Mouse (Mus musculus) intestine, embryonic 14.5 days (tissue): ENCODE results near the gene Tesc. TPM values are rescaled to one million over a fixed set of nuclear protein-coding genes. Genes with fewer than 3 reads are reported as not detected.
A peak's percentile ranks its signal among the peaks of the same experiment; 100 is the strongest.

ENCODE experiments used
- ATAC-seq: fragments of 200-750 bp; cut with Nextera tagmentation; replicated peaks from 2 replicates; pipeline ENCODE4 v1.8.0; 2017; ENCODE audit warnings: low read depth, moderate number of reproducible peaks, moderate TSS enrichment, moderate library complexity; ENCODE audit not compliant: low FRiP score, low TSS enrichment
- DNase-seq: peaks from one replicate; pipeline ENCODE4 v3.0.0-alpha.2; 2018; ENCODE audit warnings: low spot score
- H3K27ac ChIP-seq: fragments of 300-500 bp; sonication (generic); 2 replicates; pipeline ENCODE4 v1.5.1; 2014; ENCODE audit warnings: low read depth, mild to moderate bottlenecking, control low read depth
- H3K27me3 ChIP-seq: fragments of 300-500 bp; sonication (generic); replicated peaks from 2 replicates; pipeline ENCODE4 v1.6.1; 2014; ENCODE audit warnings: low read length, control low read depth; ENCODE audit not compliant: control insufficient read depth, insufficient read depth
- H3K36me3 ChIP-seq: fragments of 300-500 bp; sonication (generic); 2 replicates; pipeline ENCODE4 v1.6.1; 2014; ENCODE audit warnings: low read length, control low read depth; ENCODE audit not compliant: control insufficient read depth, insufficient read depth
- H3K4me1 ChIP-seq: fragments of 300-500 bp; sonication (generic); replicated peaks from 2 replicates; pipeline ENCODE4 v1.6.1; 2014; ENCODE audit warnings: low read length, control low read depth, mixed read lengths; ENCODE audit not compliant: control insufficient read depth, insufficient read depth
- H3K4me2 ChIP-seq: fragments of 300-500 bp; sonication (generic); 2 replicates; pipeline ENCODE4 v1.6.1; 2014; ENCODE audit warnings: low read length
- H3K4me3 ChIP-seq: fragments of 300-500 bp; sonication (generic); 2 replicates; pipeline ENCODE4 v1.5.1; 2014; ENCODE audit warnings: low read depth, low read length, control low read depth, mixed read lengths
- H3K9ac ChIP-seq: fragments of 300-500 bp; sonication (generic); 2 replicates; pipeline ENCODE4 v1.6.1; 2014; ENCODE audit warnings: mild to moderate bottlenecking, low read length
- H3K9me3 ChIP-seq: fragments of 300-500 bp; sonication (generic); 2 replicates; pipeline ENCODE4 v1.6.1; 2016; ENCODE audit warnings: low read length, control low read depth; ENCODE audit not compliant: control insufficient read depth
- WGBS: fragments of 180-500 bp; shearing (Covaris S2); extraction: QIAGEN DNeasy Blood & Tissue Kit; methylation state at CpG from one replicate; pipeline ENCODE4 v1.1.7; 2014; 5-methylcytosine and 5-hydroxymethylcytosine counted together
- polyA plus RNA-seq: library from polyadenylated mRNA; unstranded; fragments of >200 nt; fragmentation: Nextera tagmentation; extraction: Ambion mirVana; gene quantifications from 2 replicates; pipeline ENCODE4 v1.2.1, GENCODE M21; 2014

Tesc gene
- polyA plus RNA-seq, 1 experiment from 2014 or later = 3.8 TPM

DNA sequence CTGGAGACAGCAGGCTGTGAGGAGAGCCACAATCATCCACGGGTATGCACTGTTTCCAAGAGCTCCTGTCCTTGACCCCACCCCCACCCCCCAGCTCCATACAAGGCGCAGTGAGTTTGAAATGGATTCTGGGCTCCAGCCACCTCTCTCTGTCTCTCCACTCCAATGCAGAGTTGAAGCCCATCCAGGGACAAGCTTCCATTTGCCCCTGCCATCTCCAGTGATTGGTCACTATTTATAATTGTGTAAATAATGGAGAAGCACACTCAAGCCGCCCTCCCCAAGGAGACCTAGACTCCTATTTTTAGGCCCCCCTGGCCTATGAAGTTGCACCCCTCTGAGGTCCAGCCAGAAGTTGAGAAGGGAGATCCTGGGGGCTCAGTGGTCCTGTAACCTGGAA lies 4.5 kb upstream of the Tesc start:
- no peak overlapping the region for H3K27ac ChIP-seq
- no peak overlapping the region for H3K9ac ChIP-seq
- no peak for ATAC-seq
- peaks cover 25% of the 10 kb centered on the region for H3K27me3 ChIP-seq
- H3K4me2 ChIP-seq = no peak overlapping the region
- DNase-seq = no peak
- no peak overlapping the region for H3K4me3 ChIP-seq
- H3K36me3 ChIP-seq = no peaks in the 10 kb centered on the region
- H3K9me3 ChIP-seq = no peaks in the 10 kb centered on the region
- 60% methylated on average over 3 of the region's 3 CpGs for WGBS
- H3K4me1 ChIP-seq = peaks cover 15% of the 10 kb centered on the region

DNA sequence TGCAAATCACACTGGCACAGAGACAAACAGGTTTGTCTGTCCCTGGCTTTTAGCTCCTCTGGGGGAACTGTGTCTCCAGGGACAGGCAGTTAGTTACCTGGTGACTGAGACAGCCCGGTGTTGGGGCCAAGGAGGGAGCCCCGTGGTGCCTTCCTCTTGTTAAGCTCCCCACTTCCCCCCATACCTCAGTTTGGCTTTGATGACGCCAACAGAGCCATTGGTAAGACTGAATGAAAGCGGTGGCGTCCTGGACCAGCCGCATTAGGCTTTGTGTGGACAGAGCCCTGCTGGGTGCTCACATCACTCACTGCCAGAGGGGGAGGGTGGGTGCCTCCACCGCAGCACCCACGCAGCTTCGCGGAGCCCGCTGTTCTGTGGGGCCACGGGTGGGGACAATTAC lies 1.7 kb upstream of the Tesc start:
- no peak overlapping the region for H3K27ac ChIP-seq
- peaks cover 29% of the 10 kb centered on the region for H3K4me1 ChIP-seq
- ATAC-seq (no peak), DNase-seq (no peak)
- 12% methylated on average over 12 of the region's 12 CpGs for WGBS
- no peaks in the 10 kb centered on the region for H3K36me3 ChIP-seq
- no peak overlapping the region for H3K4me3 ChIP-seq
- no peaks in the 10 kb centered on the region for H3K9me3 ChIP-seq
- peaks cover 50% of the 10 kb centered on the region for H3K27me3 ChIP-seq
- no peak overlapping the region for H3K4me2 ChIP-seq
- no peak overlapping the region for H3K9ac ChIP-seq

DNA sequence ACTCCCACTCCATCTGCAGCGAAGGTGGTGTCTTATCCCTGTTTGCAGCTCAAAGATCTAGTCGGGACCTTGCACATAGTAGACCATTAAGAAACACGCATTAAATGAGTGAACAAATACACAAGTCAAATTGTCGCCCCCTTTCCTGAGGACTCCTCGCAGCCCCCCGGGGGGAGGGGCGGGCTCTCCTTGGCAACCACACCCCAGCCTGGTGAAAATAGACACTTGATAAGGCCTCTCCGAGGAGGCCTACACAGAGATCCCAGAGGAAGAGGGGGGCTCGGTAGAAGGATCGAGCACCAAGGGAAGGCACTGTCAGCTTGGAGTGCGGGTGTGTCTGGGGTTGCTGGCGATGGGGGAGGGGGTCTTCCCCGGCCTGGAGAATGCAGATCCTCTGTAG lies 1.2 kb upstream of the Tesc start:
- Histone ChIP-seq H3K9me3 (no peaks in the 10 kb centered on the region), H3K4me3 (no peak overlapping the region), H3K36me3 (no peaks in the 10 kb centered on the region), H3K27ac (no peak overlapping the region), H3K4me2 (peak overlapping the region; percentile 100; the same call in 1 of the 2 replicates), H3K27me3 (peaks cover 50% of the 10 kb centered on the region), H3K4me1 (peaks cover 29% of the 10 kb centered on the region), H3K9ac (no peak overlapping the region)
- DNase-seq (no peak), ATAC-seq (no peak)
- 5% methylated on average over 13 of the region's 13 CpGs for WGBS

DNA sequence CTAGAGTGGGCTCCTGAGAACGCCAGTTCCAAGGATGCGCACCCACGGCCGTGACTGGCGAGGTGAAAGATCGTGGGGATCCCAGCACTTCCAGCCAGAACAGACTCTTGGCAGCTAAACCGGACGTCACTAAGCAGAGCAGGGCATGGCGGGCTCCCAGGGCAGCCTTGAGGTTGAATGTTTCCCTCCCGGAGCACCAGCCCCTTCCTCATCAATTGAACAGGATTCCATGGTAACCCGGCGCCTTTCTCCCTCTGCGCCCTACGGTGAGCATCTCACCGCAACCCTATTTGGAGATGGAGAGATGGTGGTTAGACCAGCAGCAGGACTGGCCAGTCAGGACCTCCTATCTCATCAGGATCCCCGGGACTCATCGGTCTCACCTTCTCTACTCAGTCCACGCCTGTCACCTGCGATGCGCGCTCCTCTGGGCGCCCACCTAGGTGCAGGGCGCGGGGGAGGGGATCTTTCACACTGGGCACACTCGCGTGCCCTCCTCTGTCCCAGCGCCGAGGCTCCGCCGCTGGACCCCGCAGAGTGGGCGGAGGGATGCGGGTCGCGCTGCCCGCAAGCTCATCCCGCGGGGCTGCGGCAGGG lies 344 bp upstream of the Tesc start:
- H3K27me3 ChIP-seq = peaks cover 50% of the 10 kb centered on the region
- H3K4me2 ChIP-seq = peak overlapping the region; percentile 100
- H3K9ac ChIP-seq = peak overlapping the region; percentile 38
- no peaks in the 10 kb centered on the region for H3K36me3 ChIP-seq
- no peak overlapping the region for H3K27ac ChIP-seq
- no peaks in the 10 kb centered on the region for H3K9me3 ChIP-seq
- ATAC-seq = no peak
- H3K4me1 ChIP-seq = peaks cover 29% of the 10 kb centered on the region
- under 1% methylated on average over 39 of the region's 39 CpGs for WGBS
- H3K4me3 ChIP-seq = peak overlapping the region; percentile 59
- peak; percentile 59 for DNase-seq

DNA sequence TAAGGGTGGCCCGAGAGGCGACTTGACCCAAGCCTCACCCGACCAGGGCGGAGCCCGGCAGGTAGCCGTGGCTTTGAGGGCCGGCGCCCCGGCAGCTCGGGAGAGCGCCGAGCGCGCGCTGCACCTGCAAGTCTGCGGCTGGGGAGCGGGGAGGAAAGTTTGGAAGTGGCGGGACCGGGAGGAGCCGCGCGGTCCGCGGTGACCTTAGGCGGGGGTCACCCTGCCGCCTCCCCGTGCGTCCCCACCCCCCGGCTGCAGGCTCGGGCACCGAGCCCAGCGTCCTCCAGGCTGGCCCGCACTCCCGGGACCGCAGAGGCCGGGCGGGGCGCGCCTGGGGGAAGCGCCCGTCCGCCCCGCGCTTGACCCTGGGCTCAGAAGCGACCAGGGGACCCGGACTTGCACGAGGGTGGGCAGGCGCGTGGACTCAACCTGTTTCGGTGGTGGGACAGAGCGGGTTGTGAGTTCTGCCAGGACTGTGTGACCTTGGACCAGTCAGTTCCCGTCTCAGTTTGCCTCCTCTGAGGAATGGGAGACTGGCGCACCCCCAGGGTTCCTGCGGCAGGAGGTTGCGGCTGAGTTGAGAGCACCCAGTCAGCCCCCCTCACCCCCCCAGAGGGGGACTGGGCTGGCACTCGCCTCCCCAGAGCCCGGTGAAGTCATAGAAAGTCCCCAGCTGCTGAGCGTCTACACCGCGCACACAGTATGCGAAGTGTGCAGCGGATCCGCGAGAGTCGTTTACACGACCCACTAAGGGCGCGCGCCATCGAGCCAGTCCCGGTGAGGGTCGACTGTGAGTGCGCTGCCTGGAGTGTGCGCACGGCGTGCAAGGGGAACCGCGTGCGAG lies 870 bp downstream of the Tesc start:
- H3K4me2 ChIP-seq = peak overlapping the region; percentile 100
- 2% methylated on average over 75 of the region's 79 CpGs for WGBS
- ATAC-seq (peak; percentile 10; the same call in 1 of the 2 replicates), DNase-seq (peak; percentile 66)
- peaks cover 29% of the 10 kb centered on the region for H3K4me1 ChIP-seq
- peak overlapping the region; percentile 38; the same call in 1 of the 2 replicates for H3K9ac ChIP-seq
- H3K27me3 ChIP-seq = peaks cover 50% of the 10 kb centered on the region
- no peaks in the 10 kb centered on the region for H3K36me3 ChIP-seq
- no peaks in the 10 kb centered on the region for H3K9me3 ChIP-seq
- no peak overlapping the region for H3K27ac ChIP-seq
- H3K4me3 ChIP-seq = peak overlapping the region; percentile 59

DNA sequence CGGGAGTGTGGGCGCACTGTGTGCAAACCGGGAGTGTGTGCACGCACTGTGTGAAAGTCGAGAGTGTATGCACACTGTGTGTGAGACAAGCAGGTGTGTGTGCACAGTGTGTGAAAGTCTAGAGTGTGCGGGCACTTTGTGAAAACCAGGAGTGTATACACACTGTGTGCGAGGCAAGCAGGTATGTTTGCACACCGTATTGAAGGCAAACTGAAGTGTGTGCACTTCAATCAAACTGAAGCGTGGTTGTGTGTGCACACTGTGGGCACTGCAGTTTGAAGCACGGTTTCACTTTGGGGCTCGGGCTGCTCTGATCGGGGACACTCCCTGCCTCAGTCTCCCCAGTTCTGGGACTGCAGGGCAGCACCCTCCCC lies 1.5 kb downstream of the Tesc start:
- ATAC-seq (no peak), DNase-seq (peak; percentile 61)
- H3K9ac ChIP-seq = no peak overlapping the region
- H3K27me3 ChIP-seq = peaks cover 50% of the 10 kb centered on the region
- peak overlapping the region; percentile 59 for H3K4me3 ChIP-seq
- no peaks in the 10 kb centered on the region for H3K9me3 ChIP-seq
- H3K36me3 ChIP-seq = no peaks in the 10 kb centered on the region
- no peak overlapping the region for H3K27ac ChIP-seq
- WGBS = 6% methylated on average over 12 of the region's 12 CpGs
- H3K4me2 ChIP-seq = peak overlapping the region; percentile 100
- H3K4me1 ChIP-seq = peaks cover 29% of the 10 kb centered on the region

DNA sequence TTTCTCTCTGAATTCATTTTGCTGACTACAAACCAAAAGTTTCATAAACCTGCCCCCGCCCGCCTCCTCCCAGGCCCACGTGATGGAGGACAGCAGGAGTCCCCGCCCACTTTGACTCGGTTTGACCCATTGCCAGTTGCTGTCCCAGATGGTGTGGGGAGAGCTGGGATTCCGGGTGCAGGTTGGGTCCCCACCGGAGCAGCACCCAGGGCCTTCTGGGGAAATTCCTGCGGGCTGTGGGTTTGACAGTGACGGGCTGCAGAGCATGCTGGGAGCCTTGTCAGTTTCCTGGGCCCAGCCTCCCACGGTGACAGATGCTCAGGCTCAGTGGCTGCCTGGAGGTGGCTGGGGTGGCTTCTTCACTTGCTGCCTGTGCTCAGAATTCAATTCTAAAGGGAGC lies 1.9 kb downstream of the Tesc start:
- ATAC-seq = no peak
- 5% methylated on average over 10 of the region's 10 CpGs for WGBS
- Histone ChIP-seq H3K4me1 (peaks cover 29% of the 10 kb centered on the region), H3K9me3 (no peaks in the 10 kb centered on the region), H3K27ac (no peak overlapping the region), H3K36me3 (no peaks in the 10 kb centered on the region), H3K4me2 (peak overlapping the region; percentile 100), H3K9ac (no peak overlapping the region), H3K4me3 (peak overlapping the region; percentile 59), H3K27me3 (peaks cover 50% of the 10 kb centered on the region)
- no peak for DNase-seq

DNA sequence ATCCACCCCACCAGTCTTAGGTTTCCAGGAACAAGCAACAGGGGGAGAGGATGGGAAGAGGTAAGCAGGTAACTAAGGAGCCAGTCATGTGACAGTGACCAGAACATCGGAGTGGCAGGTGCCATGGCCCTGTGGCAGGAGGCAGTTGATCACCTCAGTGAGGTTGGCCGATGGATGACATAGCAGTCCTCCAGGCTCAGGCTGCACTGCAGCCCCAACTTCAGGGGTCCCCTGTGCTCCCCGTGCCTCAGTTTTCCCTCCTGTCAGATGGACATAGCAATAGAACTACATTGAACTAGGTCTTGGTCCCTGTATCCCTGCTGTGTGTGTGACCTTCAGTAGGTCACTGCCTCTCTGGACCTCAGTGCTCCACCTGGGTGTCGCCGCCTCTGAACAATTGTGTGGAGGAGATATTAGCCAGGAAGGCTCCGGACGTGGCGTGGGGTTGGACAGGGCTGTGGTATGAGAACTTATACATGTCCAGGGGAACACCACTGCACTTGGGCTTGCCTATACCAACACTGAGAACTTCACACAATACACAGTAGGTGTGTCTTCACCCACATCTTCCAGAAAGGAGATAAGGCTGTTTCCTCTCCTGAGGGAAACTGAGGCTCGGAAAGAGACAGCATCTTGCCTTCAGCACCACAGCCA lies 2.6 kb downstream of the Tesc start:
- DNase-seq (no peak), ATAC-seq (no peak)
- Histone ChIP-seq H3K27ac (no peak overlapping the region), H3K4me3 (no peak overlapping the region), H3K36me3 (no peaks in the 10 kb centered on the region), H3K9ac (no peak overlapping the region), H3K27me3 (peaks cover 50% of the 10 kb centered on the region), H3K9me3 (no peaks in the 10 kb centered on the region), H3K4me1 (peaks cover 29% of the 10 kb centered on the region), H3K4me2 (no peak overlapping the region)
- WGBS = 88% methylated on average over 9 of the region's 9 CpGs
